In genomic region chr19:5366175-5367052, GRCm38 (mm10) we compare ENCODE assay signal across 8 mouse cellular contexts. TPM values are rescaled to one million over a fixed set of nuclear protein-coding genes. Genes with fewer than 3 reads are reported as not detected.
DNase-seq lines count a peak whose midpoint lies in the region; ATAC-seq and TF ChIP-seq lines count a peak whose summit lies in the region.

Eif1ad (plus strand) TSS chr19:5366741.

- TF ChIP-seq CTCF in bone marrow macrophage, adult 2 months (IDR thresholded peaks at IDR 0.05; ENCODE audit: low read depth, low read length): no peak
- no peak for TF ChIP-seq CTCF in embryonic fibroblast, embryonic 13.5 days (IDR thresholded peaks at IDR 0.05; ENCODE audit: borderline replicate concordance, insufficient read depth, low read length)

- ATAC-seq in kidney, embryonic 14.5 days (ENCODE audit: low FRiP score, low TSS enrichment): peak; percentile 94
- peak; percentile 92 for ATAC-seq in limb, embryonic 15.5 days (ENCODE audit: insufficient number of reproducible peaks, low FRiP score, low TSS enrichment, low read depth)

- under 1% methylated on average over 73 of the region's 92 CpGs for WGBS in kidney, embryonic 14.5 days
- under 1% methylated on average over 78 of the region's 92 CpGs for whole genome bisulfite sequencing in limb, embryonic 15.5 days

- DNase-seq in A20 (ENCODE audit: low read depth, low spot score): peak; percentile 100
- peak; percentile 92 to 97 for DNase-seq in heart, adult 9 months (ENCODE audit: low spot score in 2 of 2)
- peak; percentile 86 to 94 for DNase-seq in monocyte, adult 2 months (ENCODE audit: low read depth in 1 of 2, low spot score in 2 of 2)
- DNase-seq in spleen, postnatal 36 days (ENCODE audit: low spot score in 2 of 2): peak; percentile 88 to 91

- H3K4me3 ChIP-seq in bone marrow macrophage, adult 2 months (ENCODE audit: insufficient read depth, low read length): peak within 1 kb of the TSS; percentile 73
- H3K4me3 ChIP-seq in embryonic fibroblast, embryonic 13.5 days (ENCODE audit: insufficient read depth, low read length): peak within 1 kb of the TSS; percentile 88
- H3K4me3 ChIP-seq in kidney, embryonic 14.5 days (ENCODE audit: low read length): peak within 1 kb of the TSS; percentile 86
- H3K4me3 ChIP-seq in limb, embryonic 15.5 days: peak within 1 kb of the TSS; percentile 97

- no peak for TF ChIP-seq POLR2A in bone marrow macrophage, adult 2 months (IDR thresholded peaks at IDR 0.05; ENCODE audit: borderline replicate concordance, low read depth, low read length)
- peak; percentile 56 for TF ChIP-seq POLR2A in embryonic fibroblast, embryonic 13.5 days (IDR thresholded peaks at IDR 0.05; ENCODE audit: low read depth, low read length)

- H3K9me3 ChIP-seq in kidney, embryonic 14.5 days (ENCODE audit: control insufficient read depth, low read length): no peaks in the 10 kb centered on the region
- H3K9me3 ChIP-seq in limb, embryonic 15.5 days: no peaks in the 10 kb centered on the region

- peak within 1 kb of the TSS; percentile 92 for H3K4me2 ChIP-seq in kidney, embryonic 14.5 days (replicated peaks; ENCODE audit: low read depth, low read length)
- H3K4me2 ChIP-seq in limb, embryonic 15.5 days: peak within 1 kb of the TSS; percentile 88

- peak within 1 kb of the TSS; percentile 91 for H3K9ac ChIP-seq in kidney, embryonic 14.5 days (ENCODE audit: low read depth, low read length)
- H3K9ac ChIP-seq in limb, embryonic 15.5 days: peak within 1 kb of the TSS; percentile 90

- H3K27ac ChIP-seq in bone marrow macrophage, adult 2 months (ENCODE audit: insufficient read depth, low read depth, low read length): peak within 1 kb of the TSS; percentile 91
- peak within 1 kb of the TSS; percentile 89 for H3K27ac ChIP-seq in embryonic fibroblast, embryonic 13.5 days (ENCODE audit: insufficient read depth, low read length)
- peak within 1 kb of the TSS; percentile 97 for H3K27ac ChIP-seq in kidney, embryonic 14.5 days (ENCODE audit: low read depth, low read length)
- peak within 1 kb of the TSS; percentile 98 for H3K27ac ChIP-seq in limb, embryonic 15.5 days

- H3K4me1 ChIP-seq in bone marrow macrophage, adult 2 months (ENCODE audit: control insufficient read depth, insufficient read depth, low read length): peaks cover 11% of the 10 kb centered on the region
- H3K4me1 ChIP-seq in embryonic fibroblast, embryonic 13.5 days (ENCODE audit: control insufficient read depth, insufficient read depth, low read length): peaks cover 6% of the 10 kb centered on the region; the same call in 1 of the 2 replicates
- peaks cover 13% of the 10 kb centered on the region; the same call in 1 of the 2 replicates for H3K4me1 ChIP-seq in kidney, embryonic 14.5 days (ENCODE audit: control insufficient read depth, insufficient read depth, low read length)
- H3K4me1 ChIP-seq in limb, embryonic 15.5 days: peaks cover 21% of the 10 kb centered on the region

- peaks cover 53% of the 10 kb centered on the region for H3K36me3 ChIP-seq in kidney, embryonic 14.5 days (ENCODE audit: control insufficient read depth, insufficient read depth, low read length)
- peaks cover 46% of the 10 kb centered on the region for H3K36me3 ChIP-seq in limb, embryonic 15.5 days

- H3K27me3 ChIP-seq in kidney, embryonic 14.5 days (ENCODE audit: control insufficient read depth, insufficient read depth, low read length): no peaks in the 10 kb centered on the region
- H3K27me3 ChIP-seq in limb, embryonic 15.5 days: no peaks in the 10 kb centered on the region

RNA-seq across cellular contexts. Expression of gene Eif1ad, which starts in this region (rescaled TPM):
- polyA plus RNA-seq in bone marrow macrophage, adult 2 months (2012; ENCODE audit: insufficient read depth, insufficient read length, missing spikeins): 20.8 and 26.3 TPM in 2 replicates
- 19.5 and 26.6 TPM in 2 replicates for polyA plus RNA-seq in embryonic fibroblast, embryonic 13.5 days (2011; ENCODE audit: insufficient read length, low read depth, missing spikeins)
- 49.9 and 57.1 TPM in 2 replicates for polyA plus RNA-seq in kidney, embryonic 14.5 days (2014; fragmentation: Nextera tagmentation; extraction: Ambion mirVana)
- 57.3 and 60.1 TPM in 2 replicates for polyA plus RNA-seq in limb, embryonic 15.5 days (2015; fragmentation: Nextera tagmentation; extraction: Ambion mirVana)

Comparison
In these comparisons a context has a peak if more than half of its experiments do, and no peak if none do; other contexts are left out.
1. Peak in every context shown above with its lines: DNase-seq, ATAC-seq, H3K4me3 ChIP-seq and H3K27ac ChIP-seq.